Mouse (Mus musculus) thymus, adult 2 months (tissue): ENCODE measurements around the gene Zfp704.

ENCODE experiments used
- CTCF ChIP-seq: fragments of 200-500 bp; IDR thresholded peaks from 2 replicates; pipeline ENCODE4 v1.5.1; 2012; ENCODE audit warnings: mild to moderate bottlenecking, control low read depth, low read length, moderate library complexity, borderline replicate concordance; ENCODE audit not compliant: control insufficient read depth, poor library complexity, insufficient read depth; ENCODE audit errors: extremely low read depth
- POLR2A ChIP-seq: fragments of 200-500 bp; IDR thresholded peaks from 2 replicates; pipeline ENCODE4 v1.6.1; 2012; ENCODE audit warnings: mild to moderate bottlenecking, low read length, control low read depth, moderate library complexity; ENCODE audit not compliant: control insufficient read depth, poor library complexity, insufficient read depth; ENCODE audit errors: extremely low read depth

DNA sequence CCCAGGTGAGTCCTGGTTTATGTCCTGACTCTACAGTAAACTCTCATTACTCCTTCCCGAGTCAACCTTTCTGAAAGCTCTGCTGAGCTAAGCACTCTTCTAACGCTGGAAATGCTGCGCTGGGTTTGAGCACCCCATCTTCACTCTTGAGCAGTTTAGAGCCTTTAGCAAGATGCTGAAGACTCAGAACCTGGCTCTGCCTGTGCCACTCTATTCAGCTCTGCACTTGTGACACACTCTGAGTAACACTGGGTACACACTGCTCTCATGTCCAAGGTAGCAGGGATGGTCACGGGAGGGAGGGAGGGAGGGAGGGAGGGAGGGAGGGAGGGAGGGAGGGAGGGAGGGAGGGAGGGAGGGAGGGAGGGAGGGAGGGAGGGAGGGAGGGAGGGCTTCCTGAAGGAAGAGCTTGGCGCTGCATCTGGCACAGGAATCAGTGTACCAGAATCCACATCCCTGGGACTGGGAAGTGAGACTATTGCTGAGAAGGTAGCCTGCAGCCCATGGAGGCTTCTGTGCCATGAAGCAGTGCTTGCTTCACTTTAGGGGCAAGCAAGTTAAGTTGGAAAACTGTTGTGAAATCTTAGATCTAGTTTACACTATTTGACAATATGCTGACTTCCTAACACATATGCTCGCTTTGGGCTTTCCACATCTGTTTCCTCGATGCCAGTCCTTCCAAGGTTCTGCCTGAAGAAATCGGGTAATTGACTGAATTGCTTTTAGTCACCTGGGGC lies 93.6 kb downstream of the Zfp704 start:
- no peak for TF ChIP-seq CTCF
- TF ChIP-seq POLR2A = no peak
